Mouse (Mus musculus): ENCODE measurements around the gene Sohlh1. TPM values are rescaled to one million over a fixed set of nuclear protein-coding genes. Genes with fewer than 3 reads are reported as not detected.

The Sohlh1 gene
- polyA plus RNA-seq, 1 experiment from 2014 or later, result not detected

DNA sequence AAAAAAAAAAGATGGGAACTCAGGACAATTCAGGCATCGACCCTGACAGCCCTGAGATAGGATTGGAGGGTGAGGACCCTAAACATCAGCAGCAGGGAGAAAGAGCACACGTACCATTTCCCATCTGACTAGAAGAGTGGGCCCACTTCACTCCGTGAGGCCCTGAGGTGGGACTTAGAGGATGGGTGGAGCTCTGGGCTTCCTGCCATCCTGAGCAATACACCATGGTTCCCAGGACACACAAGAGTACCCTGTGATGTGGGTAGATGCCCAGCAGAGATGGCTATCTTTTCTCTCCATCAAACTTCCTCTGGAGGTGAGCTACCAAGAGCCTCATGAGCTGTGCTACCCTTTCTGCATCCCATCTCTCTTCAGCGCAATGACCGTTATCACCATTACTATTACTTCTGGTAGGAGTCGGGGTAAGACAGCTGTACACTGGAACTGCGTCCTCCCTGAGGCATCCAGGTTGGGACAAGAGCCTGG, 30.2 kb upstream of the Sohlh1 start:
- Histone ChIP-seq H3K36me3 (ENCODE audit: control insufficient read depth, insufficient read depth, low read length) (no peaks in the 10 kb centered on the region), H3K4me2 (peak overlapping the region; percentile 56; the same call in 1 of the 2 replicates), H3K9me3 (ENCODE audit: control insufficient read depth, low read length) (no peaks in the 10 kb centered on the region), H3K9ac (ENCODE audit: low read depth, low read length) (no peak overlapping the region), H3K27me3 (replicated peaks; ENCODE audit: control insufficient read depth, insufficient read depth, low read length) (peaks cover 48% of the 10 kb centered on the region), H3K4me1 (replicated peaks; ENCODE audit: control insufficient read depth, insufficient read depth, low read length) (no peaks in the 10 kb centered on the region), H3K27ac (ENCODE audit: low read depth, low read length) (no peak overlapping the region), H3K4me3 (ENCODE audit: low read depth, low read length) (0 out of 2 replicates have a peak overlapping the region, but pooled peaks have one; percentile 27)
- 28% methylated on average over 7 of the region's 7 CpGs for WGBS
- no peak for ATAC-seq (replicated peaks; ENCODE audit: low FRiP score)
- no peak for DNase-seq (ENCODE audit: low spot score)

DNA sequence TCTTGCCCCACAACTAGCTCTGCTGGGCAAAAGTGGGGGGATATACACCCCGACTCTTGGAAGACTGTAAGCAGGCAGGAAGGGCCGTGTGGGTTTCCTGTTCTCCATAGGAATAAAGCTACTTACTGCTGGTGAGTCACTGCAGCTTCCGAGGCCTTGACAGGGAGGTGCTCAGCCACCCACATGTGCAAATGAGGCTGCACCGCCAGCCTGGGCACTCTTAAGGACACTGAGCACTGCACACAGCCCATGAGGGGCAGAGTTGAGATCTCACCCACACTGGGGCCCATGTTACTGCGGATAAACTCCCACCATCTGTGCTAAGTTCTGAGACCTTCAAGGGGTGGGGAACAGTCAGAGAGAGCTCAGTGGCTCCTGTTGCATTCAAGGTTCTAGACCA, 19.6 kb upstream of the Sohlh1 start:
- Histone ChIP-seq H3K4me1 (replicated peaks; ENCODE audit: control insufficient read depth, insufficient read depth, low read length) (no peaks in the 10 kb centered on the region), H3K9me3 (ENCODE audit: control insufficient read depth, low read length) (no peaks in the 10 kb centered on the region), H3K36me3 (ENCODE audit: control insufficient read depth, insufficient read depth, low read length) (no peaks in the 10 kb centered on the region), H3K9ac (ENCODE audit: low read depth, low read length) (no peak overlapping the region), H3K27ac (ENCODE audit: low read depth, low read length) (no peak overlapping the region), H3K27me3 (replicated peaks; ENCODE audit: control insufficient read depth, insufficient read depth, low read length) (peaks cover 54% of the 10 kb centered on the region), H3K4me2 (no peak overlapping the region), H3K4me3 (ENCODE audit: low read depth, low read length) (no peak overlapping the region)
- no peak for DNase-seq (ENCODE audit: low spot score)
- ATAC-seq (replicated peaks; ENCODE audit: low FRiP score), result no peak
- 47% methylated on average over 5 of the region's 5 CpGs for WGBS

DNA sequence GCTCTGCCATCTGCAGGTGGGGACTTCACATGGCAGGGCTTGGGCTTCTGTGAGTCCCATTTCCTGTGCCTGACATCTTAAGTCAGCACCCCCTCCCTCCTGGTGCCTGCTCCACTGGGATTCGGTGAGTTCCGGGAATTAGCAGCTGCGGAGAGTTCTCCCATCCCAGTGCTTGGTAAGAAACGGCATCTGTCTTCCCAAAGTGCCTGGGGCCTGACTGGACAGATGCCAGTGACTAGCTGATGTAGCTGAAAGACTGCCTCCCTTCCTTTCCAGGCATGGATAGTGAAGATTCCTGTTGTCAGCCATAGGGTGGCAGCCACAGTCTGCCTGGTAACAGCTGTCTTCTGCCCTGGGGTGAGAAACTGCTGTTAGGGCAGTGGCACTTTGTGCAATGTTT, 18.4 kb upstream of the Sohlh1 start:
- Histone ChIP-seq H3K27me3 (replicated peaks; ENCODE audit: control insufficient read depth, insufficient read depth, low read length) (peaks cover 56% of the 10 kb centered on the region), H3K4me1 (replicated peaks; ENCODE audit: control insufficient read depth, insufficient read depth, low read length) (no peaks in the 10 kb centered on the region), H3K4me2 (no peak overlapping the region), H3K4me3 (ENCODE audit: low read depth, low read length) (no peak overlapping the region), H3K9me3 (ENCODE audit: control insufficient read depth, low read length) (no peaks in the 10 kb centered on the region), H3K36me3 (ENCODE audit: control insufficient read depth, insufficient read depth, low read length) (no peaks in the 10 kb centered on the region), H3K9ac (ENCODE audit: low read depth, low read length) (no peak overlapping the region), H3K27ac (ENCODE audit: low read depth, low read length) (no peak overlapping the region)
- DNase-seq (ENCODE audit: low spot score) (no peak), ATAC-seq (replicated peaks; ENCODE audit: low FRiP score) (no peak)
- WGBS, result 24% methylated on average over 4 of the region's 4 CpGs

DNA sequence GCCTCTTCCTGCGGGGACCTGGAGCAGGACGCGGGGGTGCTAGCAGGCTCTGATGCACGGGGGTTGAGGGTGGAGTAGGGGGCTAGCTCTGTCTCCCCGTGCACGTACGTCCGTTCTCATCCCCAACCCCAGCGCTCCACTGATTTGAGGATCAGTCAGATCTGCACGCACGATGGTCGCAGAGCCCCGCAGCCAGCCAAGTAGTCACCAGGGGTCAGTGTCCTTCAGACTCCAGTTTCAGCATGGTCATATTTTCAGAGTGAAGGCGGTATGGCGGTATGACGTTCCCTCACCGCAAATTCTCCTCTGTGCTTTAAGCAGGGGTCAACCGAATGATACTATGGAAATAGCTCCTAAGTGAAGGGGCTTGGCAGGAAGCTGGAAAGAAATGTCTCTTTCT, 17.2 kb upstream of the Sohlh1 start:
- peak overlapping the region; percentile 81 for H3K4me2 ChIP-seq
- no peaks in the 10 kb centered on the region for H3K4me1 ChIP-seq (replicated peaks; ENCODE audit: control insufficient read depth, insufficient read depth, low read length)
- no peaks in the 10 kb centered on the region for H3K9me3 ChIP-seq (ENCODE audit: control insufficient read depth, low read length)
- no peak overlapping the region for H3K9ac ChIP-seq (ENCODE audit: low read depth, low read length)
- ATAC-seq (replicated peaks; ENCODE audit: low FRiP score) (no peak), DNase-seq (ENCODE audit: low spot score) (no peak)
- WGBS, result 6% methylated on average over 18 of the region's 18 CpGs
- H3K27me3 ChIP-seq (replicated peaks; ENCODE audit: control insufficient read depth, insufficient read depth, low read length), result peaks cover 56% of the 10 kb centered on the region
- H3K4me3 ChIP-seq (ENCODE audit: low read depth, low read length), result peak overlapping the region; percentile 43
- no peaks in the 10 kb centered on the region for H3K36me3 ChIP-seq (ENCODE audit: control insufficient read depth, insufficient read depth, low read length)
- H3K27ac ChIP-seq (ENCODE audit: low read depth, low read length), result no peak overlapping the region

DNA sequence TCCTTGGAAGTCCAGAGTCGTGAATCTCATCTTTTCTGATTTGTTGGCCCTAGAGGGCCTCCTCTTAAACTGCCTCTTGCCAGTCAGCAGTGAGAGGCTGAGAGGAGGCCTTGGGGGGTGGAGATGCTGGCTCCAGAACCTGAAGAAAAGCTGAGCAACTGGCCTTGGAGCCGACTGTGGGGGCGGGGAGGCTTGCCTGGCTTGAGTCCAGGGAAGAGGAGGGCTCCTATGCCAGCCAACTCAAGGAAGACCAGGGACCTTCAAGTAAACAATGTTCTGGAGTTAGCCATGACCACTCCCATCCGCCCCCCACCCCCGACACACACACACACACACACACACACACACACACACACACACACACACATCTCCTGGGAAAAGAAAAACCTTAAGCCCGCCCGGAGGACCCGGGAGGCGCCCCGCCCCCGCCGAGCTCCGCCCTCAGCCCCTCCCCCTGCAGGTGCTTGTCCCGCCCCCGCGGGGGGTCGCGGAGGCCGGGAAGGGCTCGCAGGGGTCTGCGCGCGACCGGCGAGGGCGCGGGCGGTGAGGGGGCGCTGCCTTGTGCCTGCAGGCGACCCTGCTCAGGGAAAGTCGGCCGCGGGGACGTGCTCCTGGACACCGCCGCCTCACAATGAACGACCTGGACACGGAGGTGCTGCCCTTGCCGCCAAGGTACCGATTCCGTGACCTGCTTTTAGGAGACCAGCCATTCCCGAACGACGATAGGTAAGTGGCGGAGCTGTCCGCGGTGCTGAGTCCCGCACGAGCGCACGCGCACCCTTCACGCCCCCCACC, 16.5 kb upstream of the Sohlh1 start, which contains the start of gene Kcnt1:
Kcnt1 (plus strand) TSS at position 398 of the 795 bp plus-strand sequence.
- Histone ChIP-seq H3K9ac (ENCODE audit: low read depth, low read length) (no peak within 1 kb of the TSS), H3K9me3 (ENCODE audit: control insufficient read depth, low read length) (no peaks in the 10 kb centered on the region), H3K4me2 (peak within 1 kb of the TSS; percentile 81), H3K27ac (ENCODE audit: low read depth, low read length) (no peak within 1 kb of the TSS), H3K27me3 (replicated peaks; ENCODE audit: control insufficient read depth, insufficient read depth, low read length) (peaks cover 56% of the 10 kb centered on the region), H3K4me3 (ENCODE audit: low read depth, low read length) (peak within 1 kb of the TSS; percentile 43), H3K4me1 (replicated peaks; ENCODE audit: control insufficient read depth, insufficient read depth, low read length) (no peaks in the 10 kb centered on the region), H3K36me3 (ENCODE audit: control insufficient read depth, insufficient read depth, low read length) (no peaks in the 10 kb centered on the region)
- ATAC-seq (replicated peaks; ENCODE audit: low FRiP score) (no peak), DNase-seq (ENCODE audit: low spot score) (no peak)
- 2% methylated on average over 51 of the region's 53 CpGs for WGBS

DNA sequence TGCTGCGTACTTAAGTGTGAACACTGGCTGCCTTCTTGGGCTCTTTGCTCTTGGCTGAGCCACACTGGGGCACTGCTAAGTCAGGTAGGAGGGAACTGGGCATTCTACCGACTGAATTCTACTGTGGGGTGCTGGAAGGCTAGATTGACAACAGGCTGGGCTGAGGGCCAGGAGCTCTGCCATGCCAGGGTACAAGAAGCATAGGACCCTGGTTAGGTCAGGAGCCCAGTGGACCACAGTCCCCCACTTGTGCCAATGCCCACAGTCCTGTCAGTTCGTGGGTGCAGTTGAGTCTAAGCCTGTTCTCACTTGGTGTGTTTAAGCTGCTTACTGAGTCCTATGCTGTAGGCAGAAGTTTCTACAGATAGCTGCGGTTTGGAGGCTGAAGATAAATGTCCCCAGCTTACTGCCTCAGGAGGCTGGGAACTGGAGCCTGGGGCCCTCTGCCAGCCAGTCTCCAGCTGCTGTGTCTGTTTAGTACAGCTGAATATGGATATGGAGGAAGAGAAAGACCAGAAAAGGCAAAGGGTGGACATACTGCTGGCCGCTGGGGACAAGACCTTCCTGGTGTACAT, 15.7 kb upstream of the Sohlh1 start:
- Histone ChIP-seq H3K27me3 (replicated peaks; ENCODE audit: control insufficient read depth, insufficient read depth, low read length) (peaks cover 56% of the 10 kb centered on the region), H3K27ac (ENCODE audit: low read depth, low read length) (no peak overlapping the region), H3K4me1 (replicated peaks; ENCODE audit: control insufficient read depth, insufficient read depth, low read length) (no peaks in the 10 kb centered on the region), H3K4me2 (peak overlapping the region; percentile 81; the same call in 1 of the 2 replicates), H3K9me3 (ENCODE audit: control insufficient read depth, low read length) (no peaks in the 10 kb centered on the region), H3K36me3 (ENCODE audit: control insufficient read depth, insufficient read depth, low read length) (no peaks in the 10 kb centered on the region), H3K4me3 (ENCODE audit: low read depth, low read length) (no peak overlapping the region), H3K9ac (ENCODE audit: low read depth, low read length) (no peak overlapping the region)
- DNase-seq (ENCODE audit: low spot score) (no peak), ATAC-seq (replicated peaks; ENCODE audit: low FRiP score) (no peak)
- 61% methylated on average over 5 of the region's 5 CpGs for WGBS

DNA sequence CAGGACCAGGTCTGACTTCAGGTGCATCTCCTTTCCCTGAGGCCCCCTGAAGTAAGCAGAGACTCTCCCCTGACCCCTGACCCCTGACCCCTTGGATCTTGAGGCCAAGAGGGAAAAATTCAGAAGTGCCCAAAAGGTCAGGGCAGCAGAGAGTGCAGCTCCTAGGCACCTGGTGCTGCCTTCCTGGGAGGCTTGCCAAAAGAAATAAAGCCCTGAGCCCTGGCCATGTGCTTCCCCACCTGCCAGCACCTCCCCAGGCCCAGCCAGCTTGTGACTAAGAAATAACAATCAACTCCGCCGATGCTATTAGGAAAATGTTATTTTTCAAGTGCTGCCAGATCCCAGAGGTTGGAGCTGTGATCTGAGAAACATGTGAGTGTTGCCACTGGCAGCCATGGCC, 15.0 kb upstream of the Sohlh1 start:
- WGBS, result 83% methylated on average over 2 of the region's 2 CpGs
- no peaks in the 10 kb centered on the region for H3K4me1 ChIP-seq (replicated peaks; ENCODE audit: control insufficient read depth, insufficient read depth, low read length)
- H3K9ac ChIP-seq (ENCODE audit: low read depth, low read length), result no peak overlapping the region
- no peak overlapping the region for H3K4me3 ChIP-seq (ENCODE audit: low read depth, low read length)
- H3K9me3 ChIP-seq (ENCODE audit: control insufficient read depth, low read length), result no peaks in the 10 kb centered on the region
- ATAC-seq (replicated peaks; ENCODE audit: low FRiP score), result no peak
- H3K36me3 ChIP-seq (ENCODE audit: control insufficient read depth, insufficient read depth, low read length), result no peaks in the 10 kb centered on the region
- no peak for DNase-seq (ENCODE audit: low spot score)
- peaks cover 53% of the 10 kb centered on the region for H3K27me3 ChIP-seq (replicated peaks; ENCODE audit: control insufficient read depth, insufficient read depth, low read length)
- H3K27ac ChIP-seq (ENCODE audit: low read depth, low read length), result no peak overlapping the region
- H3K4me2 ChIP-seq, result no peak overlapping the region

DNA sequence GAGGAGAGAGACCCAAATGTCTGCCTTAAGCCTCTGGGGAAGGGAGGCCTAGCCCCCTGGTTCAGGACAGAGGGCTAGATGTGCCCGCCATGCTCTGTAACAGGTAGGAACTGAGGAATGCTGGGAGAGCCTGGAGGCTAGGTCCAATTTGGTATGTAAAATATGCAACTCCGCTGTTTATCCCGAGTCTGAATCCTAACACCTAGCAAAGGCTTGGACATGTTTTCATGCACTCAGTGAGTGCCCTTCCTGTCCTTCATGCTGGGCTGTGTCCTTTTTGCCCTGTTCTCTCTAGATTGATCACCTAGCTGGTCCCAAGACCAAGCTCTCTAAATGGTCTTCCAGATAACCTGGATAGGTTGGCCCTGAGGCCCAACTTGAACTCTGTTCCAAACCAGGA, 12.8 kb upstream of the Sohlh1 start:
- H3K9me3 ChIP-seq (ENCODE audit: control insufficient read depth, low read length), result no peaks in the 10 kb centered on the region
- H3K9ac ChIP-seq (ENCODE audit: low read depth, low read length), result no peak overlapping the region
- peaks cover 33% of the 10 kb centered on the region for H3K27me3 ChIP-seq (replicated peaks; ENCODE audit: control insufficient read depth, insufficient read depth, low read length)
- no peaks in the 10 kb centered on the region for H3K36me3 ChIP-seq (ENCODE audit: control insufficient read depth, insufficient read depth, low read length)
- no peak overlapping the region for H3K27ac ChIP-seq (ENCODE audit: low read depth, low read length)
- 74% methylated on average over 3 of the region's 3 CpGs for WGBS
- no peaks in the 10 kb centered on the region for H3K4me1 ChIP-seq (replicated peaks; ENCODE audit: control insufficient read depth, insufficient read depth, low read length)
- H3K4me3 ChIP-seq (ENCODE audit: low read depth, low read length), result no peak overlapping the region
- no peak overlapping the region for H3K4me2 ChIP-seq
- DNase-seq (ENCODE audit: low spot score) (no peak), ATAC-seq (replicated peaks; ENCODE audit: low FRiP score) (no peak)

DNA sequence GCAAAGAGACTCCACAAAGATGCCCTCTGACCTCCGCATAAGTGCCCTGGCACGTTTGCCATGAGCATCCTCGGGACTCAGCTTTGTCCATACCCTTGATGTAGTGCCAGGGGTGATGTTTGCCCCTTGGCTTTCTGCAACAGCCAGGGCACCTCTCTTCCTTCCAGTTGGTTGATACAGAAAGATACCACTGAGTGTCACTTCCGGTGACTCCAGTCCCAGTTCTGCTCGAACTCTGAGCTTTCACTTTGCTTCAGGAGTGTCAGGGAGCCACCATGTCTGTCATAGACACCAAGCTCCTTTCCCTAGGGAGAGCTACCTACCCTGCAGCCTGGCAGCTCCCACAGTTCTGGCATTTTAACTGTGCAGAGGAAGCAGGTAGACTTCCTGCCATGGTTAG, 7.0 kb upstream of the Sohlh1 start:
- Histone ChIP-seq H3K4me2 (no peak overlapping the region), H3K4me1 (replicated peaks; ENCODE audit: control insufficient read depth, insufficient read depth, low read length) (no peaks in the 10 kb centered on the region), H3K36me3 (ENCODE audit: control insufficient read depth, insufficient read depth, low read length) (no peaks in the 10 kb centered on the region), H3K4me3 (ENCODE audit: low read depth, low read length) (no peak overlapping the region), H3K27me3 (replicated peaks; ENCODE audit: control insufficient read depth, insufficient read depth, low read length) (no peaks in the 10 kb centered on the region), H3K27ac (ENCODE audit: low read depth, low read length) (no peak overlapping the region), H3K9ac (ENCODE audit: low read depth, low read length) (no peak overlapping the region), H3K9me3 (ENCODE audit: control insufficient read depth, low read length) (no peaks in the 10 kb centered on the region)
- DNase-seq (ENCODE audit: low spot score) (no peak), ATAC-seq (replicated peaks; ENCODE audit: low FRiP score) (no peak)
- WGBS, result 72% methylated on average over 5 of the region's 5 CpGs

All from liver, embryonic 11.5 days (tissue).